Comparison of ENCODE assay signal across 7 mouse cellular contexts in the genomic region with DNA sequence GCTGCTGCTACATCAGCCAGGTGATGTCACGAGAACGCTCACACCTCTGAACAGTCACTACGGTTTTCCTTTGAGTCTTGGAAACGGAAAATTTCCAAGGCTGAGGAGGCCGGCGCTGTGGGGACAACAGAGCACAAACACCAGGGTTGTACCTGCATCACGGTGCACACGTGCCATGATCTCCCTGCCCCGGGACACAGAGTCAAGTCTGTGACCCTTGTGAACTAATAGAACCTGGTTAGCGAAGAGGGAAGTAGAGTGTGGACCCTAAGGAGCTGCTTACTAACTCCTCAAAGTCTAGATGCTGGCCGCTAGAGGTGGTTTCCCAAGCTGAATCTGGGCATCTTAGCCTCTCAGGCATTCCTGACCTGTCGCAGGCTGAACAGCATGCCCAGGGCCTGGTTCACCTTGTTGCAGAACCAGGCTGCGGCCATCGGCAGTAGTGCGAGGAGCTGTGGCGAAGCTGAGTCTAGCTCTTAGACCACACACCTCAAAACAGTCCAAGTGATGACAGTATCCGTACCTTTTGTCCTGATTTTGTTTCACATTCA. TPM values are rescaled to one million over a fixed set of nuclear protein-coding genes. Genes with fewer than 3 reads are reported as not detected.
DNase-seq lines count a peak whose midpoint lies in the region; ATAC-seq and TF ChIP-seq lines count a peak whose summit lies in the region.

No protein-coding gene starts in this region.

- WGBS in spleen, adult 2 months, result 11% methylated on average over 17 of the region's 17 CpGs
- WGBS in hindbrain, embryonic 10.5 days, result 3% methylated on average over 17 of the region's 17 CpGs
- WGBS in thymus, adult 2 months, result 12% methylated on average over 17 of the region's 17 CpGs

- TF ChIP-seq CTCF in spleen, adult 2 months (IDR thresholded peaks at IDR 0.05; ENCODE audit: extremely low read depth, insufficient read depth, insufficient read length, insufficient replicate concordance), result no peak
- TF ChIP-seq CTCF in thymus, adult 2 months (IDR thresholded peaks at IDR 0.05; ENCODE audit: borderline replicate concordance, control insufficient read depth, extremely low read depth, insufficient read depth, low read length, poor library complexity), result no peak; the same call in 1 of the 2 replicates

- peak overlapping the region; percentile 7; the same call in 1 of the 2 replicates for H3K4me3 ChIP-seq in spleen, adult 2 months (ENCODE audit: extremely low read depth, insufficient read depth, insufficient read length)
- H3K4me3 ChIP-seq in hindbrain, embryonic 10.5 days, result peak overlapping the region; percentile 30
- no peak overlapping the region for H3K4me3 ChIP-seq in thymus, adult 2 months (ENCODE audit: control insufficient read depth, insufficient read depth, low read length)

- no peaks in the 10 kb centered on the region for H3K4me1 ChIP-seq in spleen, adult 2 months (ENCODE audit: control insufficient read depth, insufficient read depth, insufficient read length)
- peaks cover 10% of the 10 kb centered on the region; the same call in 1 of the 2 replicates for H3K4me1 ChIP-seq in hindbrain, embryonic 10.5 days (replicated peaks)
- H3K4me1 ChIP-seq in thymus, adult 2 months (replicated peaks; ENCODE audit: control insufficient read depth, insufficient read depth, low read length), result peaks cover 6% of the 10 kb centered on the region; the same call in 1 of the 2 replicates

- no peak for DNase-seq in spleen, adult 2 months (ENCODE audit: low read depth in 1 of 2, low spot score in 2 of 2)
- no peak for DNase-seq in spleen, postnatal 14 days (ENCODE audit: low spot score in 2 of 2)
- peak; percentile 50 for DNase-seq in hindbrain, embryonic 10.5 days (ENCODE audit: low spot score)
- DNase-seq in urinary bladder, postnatal 4 days (ENCODE audit: low spot score in 2 of 2), result no peak
- no peak for DNase-seq in MN1 (ENCODE audit: low spot score)
- DNase-seq in thymus, adult 2 months, result no peak

- peaks cover 13% of the 10 kb centered on the region for H3K27me3 ChIP-seq in spleen, adult 2 months (ENCODE audit: control insufficient read depth, insufficient read depth, low read length)
- H3K27me3 ChIP-seq in hindbrain, embryonic 10.5 days (ENCODE audit: insufficient read depth, poor library complexity, severe bottlenecking), result peaks cover 72% of the 10 kb centered on the region
- peaks cover 20% of the 10 kb centered on the region; the same call in 1 of the 2 replicates for H3K27me3 ChIP-seq in thymus, adult 2 months (ENCODE audit: control insufficient read depth, insufficient read depth, low read length)

- H3K9me3 ChIP-seq in hindbrain, embryonic 10.5 days, result no peaks in the 10 kb centered on the region

- H3K27ac ChIP-seq in spleen, adult 2 months (ENCODE audit: insufficient read depth, low read length), result no peak overlapping the region
- no peak overlapping the region for H3K27ac ChIP-seq in hindbrain, embryonic 10.5 days
- no peak overlapping the region for H3K27ac ChIP-seq in thymus, adult 2 months (ENCODE audit: control insufficient read depth, insufficient read depth, low read length)

- H3K36me3 ChIP-seq in spleen, adult 2 months (ENCODE audit: control insufficient read depth, insufficient read depth, low read length), result no peaks in the 10 kb centered on the region
- H3K36me3 ChIP-seq in hindbrain, embryonic 10.5 days, result no peaks in the 10 kb centered on the region
- H3K36me3 ChIP-seq in thymus, adult 2 months (ENCODE audit: control insufficient read depth, insufficient read depth, low read length), result no peaks in the 10 kb centered on the region

- ATAC-seq in megakaryocyte progenitor cell, adult 5-6 weeks (replicated peaks; ENCODE audit: poor library complexity), result peak; percentile 35

- no peak for TF ChIP-seq POLR2A in spleen, adult 2 months (IDR thresholded peaks at IDR 0.05; ENCODE audit: low read depth, low read length)
- TF ChIP-seq POLR2A in thymus, adult 2 months (IDR thresholded peaks at IDR 0.05; ENCODE audit: control insufficient read depth, extremely low read depth, insufficient read depth, low read length, poor library complexity), result no peak

RNA-seq across cellular contexts. Expression of gene Tbx15, which starts 5.8 kb away (rescaled TPM):
- polyA plus RNA-seq in spleen, adult 2 months (2012; rRNA removed), result not detected in 2 replicates
- 2.2 and 2.3 TPM in 2 replicates for polyA plus RNA-seq in hindbrain, embryonic 10.5 days (2016; fragmentation: Nextera tagmentation; extraction: Ambion mirVana)
- total RNA-seq in megakaryocyte progenitor cell, adult 5-6 weeks (2015), result not detected in 2 replicates
- total RNA-seq in megakaryocyte progenitor cell, adult 5-6 weeks (2017), result 0.07 TPM in 1 of 2 replicates, not detected in the other
- polyA plus RNA-seq in thymus, adult 2 months (2012; rRNA removed), result 0.34 and 0.62 TPM in 2 replicates
